Mouse (Mus musculus): ENCODE results near the gene Apela. TPM values are rescaled to one million over a fixed set of nuclear protein-coding genes. Genes with fewer than 3 reads are reported as not detected.
A peak's percentile ranks its signal among the peaks of the same experiment; 100 is the strongest.

Gene Apela
- total RNA-seq (2022), result not detected

DNA sequence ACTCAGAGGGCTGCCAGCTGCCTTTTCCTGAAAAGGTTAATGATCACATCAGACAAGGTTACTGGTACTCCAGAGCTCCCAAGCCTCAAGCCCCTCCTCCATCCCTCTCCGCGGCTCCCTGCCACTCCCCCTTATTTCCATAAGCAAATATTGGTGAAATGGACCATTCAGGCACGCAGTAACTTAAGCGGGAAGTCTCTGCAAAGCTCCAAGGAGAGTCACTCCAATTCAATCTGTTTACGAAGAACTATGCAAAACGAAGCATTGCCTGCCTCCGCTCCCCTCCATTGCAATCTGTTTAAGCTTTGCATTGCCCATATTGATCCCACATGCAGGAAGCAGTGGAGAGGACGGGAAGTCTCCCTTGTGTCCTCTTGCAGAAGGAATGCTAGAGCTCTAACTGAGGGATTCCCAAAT lies at the start of gene Apela:
Gene Apela, minus strand, starts transcription at position 220 of the 417 bp plus-strand sequence.
- DNase-seq (ENCODE audit: low spot score), result no peak

DNA sequence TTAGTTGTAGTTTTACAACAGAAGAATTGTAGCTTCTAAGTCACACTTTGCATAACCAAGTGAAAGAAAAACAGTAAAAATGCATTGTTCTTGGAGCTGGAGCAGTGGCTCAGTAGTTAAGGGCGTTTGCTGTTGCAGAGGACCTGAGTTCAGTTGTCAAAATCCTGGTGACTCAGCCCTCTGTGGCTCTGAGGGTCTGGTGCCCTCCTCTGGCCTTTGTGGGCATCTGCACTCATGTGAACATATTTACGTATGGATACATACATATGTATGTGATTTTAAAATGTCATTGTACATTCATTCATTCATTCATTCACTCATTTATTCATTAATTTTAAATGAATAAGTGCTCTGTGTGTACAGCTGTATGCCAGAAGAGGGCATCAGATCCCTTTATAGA lies 48.5 kb upstream of the Apela start:
- DNase-seq (ENCODE audit: low spot score), result no peak

DNA sequence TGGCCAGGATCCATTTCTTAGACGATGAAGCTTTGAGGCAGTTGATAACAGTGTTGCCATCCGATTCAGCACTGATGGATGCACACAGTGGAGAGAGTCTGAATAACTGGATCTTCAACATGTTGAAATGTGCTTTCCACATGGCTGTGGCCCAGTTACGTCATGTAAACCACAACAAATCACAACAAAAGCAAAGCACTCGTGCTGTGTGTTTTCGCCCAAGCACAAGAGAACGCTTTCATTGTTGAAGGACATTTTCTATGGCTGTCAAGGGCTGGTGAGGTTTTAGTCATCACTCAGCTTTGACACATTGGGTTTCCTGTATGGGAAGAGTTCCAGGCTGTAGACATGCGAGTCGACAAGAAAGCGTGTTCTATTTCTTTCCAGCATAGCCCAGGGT lies 43.6 kb upstream of the Apela start:
- no peak for DNase-seq (ENCODE audit: low spot score)

DNA sequence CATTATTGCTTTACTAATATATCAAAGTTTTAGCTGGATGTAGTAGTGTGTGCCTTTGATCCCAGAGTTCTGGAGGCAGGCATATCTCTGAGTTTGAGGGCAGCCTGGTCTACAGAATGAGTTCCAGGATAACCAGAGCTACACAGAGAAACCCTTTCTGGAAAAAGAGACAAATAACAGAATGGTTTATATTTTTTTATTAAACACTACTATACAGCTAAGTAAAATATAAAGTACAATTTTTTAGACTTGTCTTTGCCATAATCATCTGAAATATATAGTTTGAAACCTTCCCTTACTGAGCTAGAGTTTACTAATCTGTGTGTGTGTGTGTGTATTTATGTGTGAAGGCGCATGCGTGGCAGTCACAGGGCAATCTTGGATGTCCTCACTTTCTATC lies 37.6 kb upstream of the Apela start, which contains the start of gene Gm10663:
Gene Gm10663, plus strand, starts transcription at position 301 of the 400 bp plus-strand sequence.
- DNase-seq (ENCODE audit: low spot score), result no peak

DNA sequence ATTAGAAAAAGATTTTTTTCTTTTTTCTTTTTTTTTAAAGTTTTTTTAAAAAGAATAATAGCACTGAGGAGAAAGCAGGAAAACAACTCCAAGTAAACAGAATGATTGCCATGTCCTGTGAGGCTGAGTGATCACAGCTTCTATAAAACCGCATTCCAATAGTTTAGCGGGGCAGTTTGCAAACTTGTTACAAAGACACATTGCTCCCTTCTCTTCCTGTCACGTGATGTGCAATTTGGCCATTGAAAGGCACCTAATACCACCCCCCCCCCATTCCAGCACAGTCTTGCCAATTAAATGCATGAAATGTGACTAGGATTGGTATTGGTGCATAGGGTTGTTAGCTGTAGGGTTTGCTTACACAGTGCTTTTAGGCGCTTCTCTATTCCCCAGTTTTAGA lies 33.9 kb upstream of the Apela start:
- no peak for DNase-seq (ENCODE audit: low spot score)

DNA sequence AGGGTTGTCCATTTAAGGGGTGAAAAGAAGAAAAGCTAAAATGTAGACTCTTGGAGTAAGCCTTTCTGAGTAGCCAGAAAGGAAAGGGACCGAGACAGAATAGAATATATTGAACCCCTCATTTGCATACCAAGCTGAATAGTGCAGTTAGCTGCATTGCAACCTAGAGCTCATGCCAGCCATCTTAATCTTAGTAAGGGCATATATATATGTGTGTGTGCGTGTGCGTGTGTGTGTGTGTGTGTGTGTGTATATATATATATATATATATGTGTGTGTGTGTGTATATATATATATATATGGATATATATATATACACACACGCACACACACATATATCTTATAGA lies 31.3 kb upstream of the Apela start:
- DNase-seq (ENCODE audit: low spot score), result no peak

DNA sequence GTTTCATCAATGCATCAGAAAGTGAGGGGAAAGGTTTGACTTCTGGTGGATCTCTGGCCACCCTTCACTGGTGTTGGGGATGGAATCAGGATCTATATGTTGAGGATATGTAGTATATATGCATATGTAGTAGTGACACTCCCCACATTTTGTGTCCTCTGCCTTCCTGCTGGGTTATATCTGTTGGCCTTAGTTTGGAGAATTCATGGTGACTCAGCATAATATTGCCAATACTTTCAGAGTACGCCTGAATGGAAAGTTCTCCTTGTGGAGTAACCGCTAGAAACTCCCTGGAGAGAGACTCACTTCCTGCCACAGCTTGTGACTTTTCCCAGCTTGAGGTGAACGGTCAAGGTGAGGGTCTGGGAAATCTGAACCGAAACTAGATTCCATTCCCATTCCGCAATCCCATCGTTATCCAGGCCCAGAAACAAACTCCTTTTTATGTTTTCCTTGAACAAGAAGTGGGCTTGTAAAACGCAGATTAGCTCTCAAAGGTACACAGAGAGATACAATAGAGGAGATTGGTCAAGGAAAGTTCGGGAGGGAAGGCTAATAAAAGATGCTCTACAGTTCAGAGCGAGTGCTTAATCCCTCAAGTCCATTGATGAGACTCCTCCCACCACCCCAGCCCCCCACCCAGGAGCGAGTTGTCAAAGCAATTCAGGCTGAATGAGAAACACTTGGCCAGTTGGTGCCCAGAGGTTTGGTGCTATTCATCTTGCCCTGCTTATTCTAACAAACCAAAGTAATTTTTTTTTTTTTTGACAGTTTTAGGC lies 30.7 kb upstream of the Apela start:
- DNase-seq (ENCODE audit: low spot score), result peak; percentile 6

DNA sequence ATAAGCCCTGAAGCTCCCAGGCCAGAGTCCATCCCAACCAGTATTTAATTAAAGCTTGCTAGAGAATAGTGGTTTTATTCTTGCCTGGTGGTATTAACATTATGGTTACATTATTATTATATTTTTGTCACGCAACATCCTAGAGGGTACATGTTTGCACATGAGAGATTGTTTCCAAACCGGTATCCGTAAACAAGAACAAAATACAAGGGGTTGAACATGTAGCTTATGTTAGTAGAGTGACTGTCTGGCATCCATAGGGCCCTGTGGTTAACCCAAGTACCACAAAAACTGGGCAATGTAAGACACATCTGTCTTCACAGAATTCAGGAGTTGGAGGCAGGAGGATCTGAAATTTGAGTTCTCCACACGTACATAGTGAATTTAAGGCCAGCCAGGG lies 29.9 kb upstream of the Apela start:
- DNase-seq (ENCODE audit: low spot score), result no peak

DNA sequence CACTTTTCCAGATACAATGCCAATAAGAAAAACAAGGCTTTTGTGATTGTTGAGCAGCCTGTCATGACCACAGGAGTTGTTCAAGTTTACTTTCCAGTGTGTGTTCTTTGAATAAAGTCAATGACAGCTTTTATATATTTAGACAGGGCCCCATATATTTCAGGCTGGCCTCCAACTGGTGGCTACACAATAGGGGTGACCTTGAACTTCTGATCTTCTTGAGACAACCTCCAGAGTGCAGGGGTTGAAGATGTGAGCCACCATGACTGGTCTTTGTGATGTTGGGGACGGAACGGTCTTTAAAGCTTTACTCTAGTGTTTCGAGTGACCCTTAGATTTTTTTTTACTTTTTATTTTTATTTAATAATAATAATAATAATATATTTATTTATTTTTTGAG lies 28.5 kb upstream of the Apela start:
- no peak for DNase-seq (ENCODE audit: low spot score)

DNA sequence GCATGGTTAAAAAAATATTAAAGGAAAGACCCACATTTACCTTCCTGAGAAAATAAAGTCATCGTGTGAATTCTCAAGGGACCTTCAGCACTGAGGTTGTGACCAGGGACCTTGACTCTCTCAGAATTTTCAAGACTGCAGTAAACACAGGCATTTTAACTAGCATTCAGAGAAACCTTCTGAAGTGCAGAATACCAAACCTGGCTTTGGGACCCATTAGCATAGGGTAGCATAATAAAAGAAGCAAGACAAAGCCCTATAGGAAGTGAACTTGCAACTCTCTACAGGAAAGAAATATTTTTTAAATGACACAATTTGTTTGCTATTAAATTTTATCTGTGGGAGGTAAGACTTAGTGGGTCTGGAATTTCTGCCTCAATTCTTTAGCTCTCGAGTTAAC lies 26.9 kb upstream of the Apela start:
- no peak for DNase-seq (ENCODE audit: low spot score)

DNA sequence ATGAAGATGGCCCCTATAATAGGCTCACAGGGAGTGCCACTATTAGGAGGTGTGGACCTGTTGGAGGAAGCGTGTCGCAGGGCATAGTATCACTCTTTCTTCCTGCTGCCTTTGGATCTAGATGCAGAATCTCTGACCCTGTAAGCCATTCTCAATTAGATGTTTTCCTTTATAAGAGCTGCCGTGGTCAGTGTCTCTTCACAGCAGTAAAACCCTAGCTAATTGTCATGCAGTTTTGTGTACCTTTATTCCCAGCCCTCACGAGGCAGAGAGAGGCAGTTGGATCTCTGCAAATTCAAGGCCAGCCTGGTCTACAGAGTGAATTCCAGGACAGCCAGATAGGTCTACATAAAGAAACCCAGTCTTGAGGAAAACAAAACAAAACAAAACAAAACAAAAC lies 25.1 kb upstream of the Apela start:
- no peak for DNase-seq (ENCODE audit: low spot score)

DNA sequence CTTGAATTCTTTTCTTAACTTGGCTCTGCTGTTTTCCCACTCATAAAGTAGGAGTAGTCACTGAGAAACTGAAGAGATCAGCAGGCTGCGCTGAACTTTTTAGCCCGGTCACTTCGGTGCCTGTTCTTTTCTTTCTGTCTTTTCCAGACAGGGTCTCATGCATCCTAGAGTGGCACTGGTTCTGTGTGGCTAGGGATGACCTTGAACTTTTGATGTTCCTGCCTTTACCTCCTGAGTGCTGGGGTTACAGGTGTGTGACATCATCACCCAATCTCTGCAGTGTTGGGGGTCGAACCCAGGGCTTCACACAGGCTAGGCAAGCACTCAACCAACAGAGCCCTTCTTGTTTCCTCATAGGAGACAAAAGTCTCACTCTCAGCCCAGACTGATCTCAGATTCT lies 19.6 kb upstream of the Apela start:
- no peak for DNase-seq (ENCODE audit: low spot score)

DNA sequence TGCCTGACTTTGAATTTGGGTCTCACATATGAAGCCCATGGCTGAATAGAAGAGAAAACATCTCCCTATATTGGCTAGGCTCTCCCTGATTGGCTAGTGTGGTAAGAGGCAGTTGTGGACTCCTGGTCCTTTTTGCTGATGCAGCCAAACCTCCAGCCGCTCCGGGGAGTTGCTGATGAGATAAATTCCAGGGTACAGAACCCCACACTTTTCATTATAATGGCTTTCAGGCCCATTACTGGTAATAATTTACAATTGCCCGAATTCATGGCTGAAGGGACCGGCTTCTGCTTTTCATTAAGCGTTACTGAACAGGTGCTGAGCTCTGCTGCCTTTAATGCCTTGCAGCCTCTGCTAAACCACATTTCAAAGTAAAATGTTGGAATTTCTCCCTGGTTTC lies 16.8 kb upstream of the Apela start:
- no peak for DNase-seq (ENCODE audit: low spot score)

DNA sequence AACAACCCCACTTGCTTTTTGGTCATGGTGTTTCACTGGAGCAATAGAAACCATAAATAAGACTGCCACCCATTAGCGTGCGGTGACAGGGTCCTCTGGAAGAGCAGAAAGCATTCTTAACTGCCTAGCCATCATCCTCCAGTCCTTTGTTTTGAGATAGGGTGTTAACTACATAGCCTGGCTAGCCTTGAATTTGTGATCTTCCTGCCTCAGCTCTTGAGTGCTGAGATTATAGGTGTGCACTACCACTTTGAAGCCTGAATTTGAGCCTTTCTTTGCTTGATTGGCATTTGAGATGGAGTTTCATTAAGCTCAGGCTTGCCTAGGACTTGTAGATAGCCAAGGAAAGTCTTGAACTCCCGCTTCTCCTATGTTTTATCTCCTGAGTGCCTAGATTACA lies 16.4 kb upstream of the Apela start:
- no peak for DNase-seq (ENCODE audit: low spot score)

DNA sequence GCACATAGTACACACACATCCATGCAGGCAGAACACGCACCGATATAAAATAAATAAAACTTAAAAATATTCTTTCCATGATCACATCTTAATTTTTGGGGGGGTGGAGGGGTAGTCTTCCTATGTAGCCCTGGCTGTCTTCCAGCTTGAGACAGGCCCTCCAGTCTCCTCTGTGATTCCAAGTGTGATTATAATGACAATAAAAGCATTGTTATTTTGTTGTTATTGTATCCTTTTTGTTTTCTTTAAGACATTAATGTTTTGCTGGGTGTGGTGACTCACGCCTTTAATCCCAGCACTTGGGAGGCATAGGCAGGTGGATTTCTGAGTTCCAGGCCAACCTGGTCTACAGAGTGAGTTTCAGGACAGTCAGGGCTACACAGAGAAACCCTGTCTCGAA lies 10.7 kb upstream of the Apela start:
- no peak for DNase-seq (ENCODE audit: low spot score)

DNA sequence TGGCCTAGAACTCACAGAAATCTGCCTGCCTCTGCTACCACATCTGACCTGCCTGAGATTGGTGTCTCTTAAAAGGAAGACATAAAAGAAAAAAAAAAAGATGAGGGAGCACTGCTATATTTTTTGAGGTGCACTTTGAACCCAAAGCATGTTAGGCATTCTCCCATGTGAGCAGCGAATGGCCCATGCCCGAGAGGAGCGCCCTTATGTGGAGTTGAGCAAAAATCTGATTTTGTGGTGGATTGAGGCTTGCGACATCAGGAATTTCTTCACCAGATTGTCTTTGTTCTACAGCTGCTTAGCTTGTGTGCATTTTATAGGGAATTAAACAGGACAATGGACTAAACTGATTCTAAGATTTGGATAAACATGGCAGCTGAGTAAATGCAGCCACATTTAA lies 10.1 kb upstream of the Apela start:
- DNase-seq (ENCODE audit: low spot score), result no peak

DNA sequence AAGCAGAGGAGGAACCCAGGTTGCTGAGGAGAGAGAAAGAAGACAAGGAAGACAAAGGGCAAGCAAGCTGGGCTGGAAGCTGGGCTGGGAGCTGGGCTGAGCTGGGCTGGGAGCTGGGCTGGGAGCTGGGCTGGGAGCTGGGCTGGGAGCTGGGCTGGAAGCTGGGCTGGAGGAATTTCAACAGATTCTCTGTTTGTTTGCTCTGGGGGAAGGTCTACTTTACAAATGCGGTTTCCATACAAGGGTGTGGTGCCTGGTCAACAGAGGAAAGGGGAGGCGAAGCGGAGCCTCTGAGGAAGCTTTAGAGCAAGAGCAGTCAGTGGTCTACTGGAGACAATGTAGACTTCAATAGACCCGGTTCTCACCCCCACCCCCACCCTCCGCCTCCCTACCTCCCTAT lies 9.4 kb upstream of the Apela start:
- no peak for DNase-seq (ENCODE audit: low spot score)

DNA sequence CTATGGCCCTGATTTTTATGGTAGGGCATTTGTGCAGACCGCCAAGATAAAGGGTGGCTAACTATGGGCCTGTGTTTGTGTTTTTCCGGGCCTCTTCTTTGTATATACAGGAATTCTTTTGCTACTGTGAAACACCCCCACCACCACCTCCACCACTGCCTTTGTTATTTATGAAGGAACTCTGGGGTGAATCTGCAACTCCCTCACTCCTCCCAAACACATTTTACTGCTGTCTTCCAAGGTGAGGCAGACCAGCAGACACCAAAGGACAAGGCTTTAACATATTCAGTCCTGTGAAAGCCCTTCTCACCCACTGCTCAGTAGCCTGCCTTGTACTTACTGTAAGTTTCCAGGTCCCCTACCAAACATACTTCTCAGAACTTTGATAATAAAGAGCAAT lies 3.0 kb downstream of the Apela start:
- no peak for DNase-seq (ENCODE audit: low spot score)

DNA sequence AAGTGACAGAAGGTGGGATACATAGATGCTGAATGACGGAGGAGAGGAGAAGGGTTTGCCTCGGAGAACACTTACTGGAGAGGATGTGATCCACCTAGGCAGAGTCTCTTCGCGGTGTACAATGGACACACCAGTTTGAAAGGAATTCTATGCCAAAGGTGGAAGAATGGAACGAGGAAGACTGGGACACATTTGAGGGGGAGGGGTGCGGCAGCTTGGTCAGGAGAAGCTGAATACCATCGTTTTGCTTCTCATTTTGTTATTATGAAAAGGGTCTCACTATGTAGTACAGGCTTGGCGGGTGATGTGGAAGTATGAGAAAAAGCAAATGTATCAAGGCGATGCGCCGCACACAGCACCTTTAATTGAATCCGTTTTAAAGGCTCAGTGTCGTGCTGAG lies 4.1 kb downstream of the Apela start:
- no peak for DNase-seq (ENCODE audit: low spot score)

DNA sequence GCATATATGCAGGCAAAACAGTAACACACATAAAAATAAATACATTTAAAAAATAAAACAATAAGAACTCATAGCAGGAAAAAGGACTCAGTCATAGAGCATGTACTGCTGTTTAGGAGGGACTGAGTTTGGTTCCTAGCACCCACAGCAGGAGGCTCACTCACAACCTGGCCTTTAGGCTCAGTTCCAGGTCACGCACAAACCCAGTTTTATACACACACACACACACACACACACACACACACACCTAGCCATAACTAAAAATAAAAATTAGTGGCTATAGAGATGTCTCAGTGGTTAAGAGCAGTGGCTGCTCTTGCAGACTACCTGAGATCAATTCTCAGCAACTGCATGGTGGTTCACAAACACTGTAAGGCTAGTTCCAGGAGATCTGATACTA lies 5.0 kb downstream of the Apela start:
- DNase-seq (ENCODE audit: low spot score), result no peak

DNA sequence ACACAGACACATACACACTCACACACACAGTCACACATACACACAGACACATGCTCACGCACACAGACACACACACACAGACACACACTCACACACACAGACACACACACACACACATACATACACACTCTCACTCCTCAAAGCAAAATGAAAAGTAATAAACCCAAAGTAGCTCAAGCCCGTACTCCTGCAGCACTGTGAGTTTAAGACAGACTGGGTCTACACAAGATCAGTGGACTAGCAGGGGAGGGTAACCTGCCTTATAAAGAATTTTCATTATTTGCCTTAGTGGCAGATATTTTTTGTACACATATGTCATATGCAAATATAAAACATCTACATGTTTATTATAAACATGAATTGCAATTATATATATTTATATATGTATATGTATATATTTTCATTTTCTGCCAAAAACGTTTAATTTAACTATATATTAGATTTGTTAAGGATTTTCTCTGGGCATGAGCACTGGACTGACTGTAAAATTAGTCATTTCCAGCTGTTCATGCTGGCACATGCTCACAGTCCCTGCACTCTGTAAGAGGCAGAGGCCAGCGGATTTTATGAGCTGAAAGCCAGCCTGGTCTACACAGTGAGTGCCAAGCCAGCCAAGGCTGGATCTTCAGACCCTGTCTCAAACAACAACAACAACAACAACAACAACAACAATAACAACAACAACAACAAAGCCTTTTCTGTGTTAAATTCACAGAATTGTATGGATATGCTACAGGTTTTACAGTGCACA lies 6.2 kb downstream of the Apela start:
- no peak for DNase-seq (ENCODE audit: low spot score)

DNA sequence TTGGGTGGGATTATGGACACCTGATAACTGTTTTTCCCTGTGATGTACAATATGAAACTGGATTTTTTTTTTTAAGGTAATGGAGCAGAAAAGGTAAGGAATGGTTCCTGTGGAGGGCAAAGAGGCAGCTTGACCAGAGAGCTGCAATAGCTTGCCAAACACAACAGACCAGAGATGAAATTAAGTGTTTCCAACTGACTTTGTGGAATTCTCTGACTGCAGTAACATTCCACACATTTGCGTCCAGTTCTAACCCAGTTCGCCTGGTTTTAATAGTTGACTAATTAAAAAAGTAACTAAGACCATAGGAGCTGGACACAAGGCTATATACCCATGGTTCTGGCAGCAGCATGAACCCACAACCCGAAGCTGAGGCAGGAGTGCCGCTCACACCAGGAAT lies 7.4 kb downstream of the Apela start:
- no peak for DNase-seq (ENCODE audit: low spot score)

DNA sequence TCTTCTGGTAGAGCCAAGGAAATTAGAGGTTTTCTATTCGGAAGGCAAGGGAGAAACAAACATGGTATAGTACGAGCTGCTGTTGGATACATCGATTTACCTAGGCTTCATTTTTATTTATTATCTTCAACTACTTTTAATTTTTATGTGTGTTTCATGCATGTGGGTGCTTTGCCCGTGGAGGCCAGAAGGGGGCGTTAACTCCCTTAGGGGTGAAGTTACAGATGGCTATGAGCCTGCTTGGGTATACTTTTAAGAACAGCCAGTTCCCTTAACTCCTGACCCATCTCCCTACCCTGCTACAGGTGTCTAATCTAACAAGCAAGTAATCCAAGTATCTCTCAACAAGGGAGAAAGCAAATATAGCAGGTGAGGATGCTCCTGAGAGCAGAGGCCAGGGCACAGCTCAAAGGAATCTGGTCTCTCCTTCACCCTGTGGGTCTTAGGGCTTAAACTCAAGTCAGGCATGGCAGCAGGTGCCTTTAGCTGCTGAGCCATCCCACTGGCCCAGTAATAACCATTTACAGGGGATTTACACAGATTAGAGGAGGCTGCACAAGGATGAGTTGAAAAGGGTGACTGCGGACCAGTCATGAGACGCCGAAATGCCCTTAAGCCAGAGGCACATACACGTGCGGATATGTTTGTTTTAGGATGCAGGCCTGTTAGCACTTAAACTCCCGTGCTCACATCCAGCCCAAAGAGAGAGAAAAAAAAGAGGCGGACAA lies 8.0 kb downstream of the Apela start:
- DNase-seq (ENCODE audit: low spot score), result no peak
